Mouse (Mus musculus): ENCODE measurements around the gene Apobr.

The Apobr gene

GRCm38 (mm10) chr7:126601896-126602295 lies 17.2 kb downstream of the Apobr start:
- no peak for DNase-seq

- DNase-seq, result no peak
Observed at GRCm38 (mm10) chr7:126602650-126603049, 17.9 kb downstream of the Apobr start.

- DNase-seq, result no peak
Observed at GRCm38 (mm10) chr7:126606611-126607010, 21.9 kb downstream of the Apobr start.

- DNase-seq, result peak; percentile 53
Observed at GRCm38 (mm10) chr7:126607064-126607463, 22.3 kb downstream of the Apobr start.

- DNase-seq, result no peak
Observed at GRCm38 (mm10) chr7:126607796-126608195, 23.1 kb downstream of the Apobr start.

GRCm38 (mm10) chr7:126612736-126613135 lies 28.0 kb downstream of the Apobr start:
- DNase-seq, result no peak

- DNase-seq, result no peak
Observed at GRCm38 (mm10) chr7:126616707-126617106, 32.0 kb downstream of the Apobr start.

GRCm38 (mm10) chr7:126619559-126620275 lies 35.0 kb downstream of the Apobr start:
- DNase-seq, result no peak

GRCm38 (mm10) chr7:126621452-126622359 lies 37.0 kb downstream of the Apobr start:
- peak; percentile 48 for DNase-seq

- DNase-seq, result no peak
Observed at GRCm38 (mm10) chr7:126623381-126623780, 38.6 kb downstream of the Apobr start.

GRCm38 (mm10) chr7:126624774-126625173 lies 40.0 kb downstream of the Apobr start:
- DNase-seq, result peak; percentile 26

GRCm38 (mm10) chr7:126625369-126625768 lies 40.6 kb downstream of the Apobr start:
- DNase-seq, result peak; percentile 73

- DNase-seq, result no peak
Observed at GRCm38 (mm10) chr7:126625807-126626600, 41.3 kb downstream of the Apobr start.

GRCm38 (mm10) chr7:126628111-126628510 lies 43.4 kb downstream of the Apobr start:
- peak; percentile 49 for DNase-seq

- no peak for DNase-seq
Observed at GRCm38 (mm10) chr7:126629915-126630314, 45.2 kb downstream of the Apobr start.

- no peak for DNase-seq
Observed at GRCm38 (mm10) chr7:126630824-126631518, 46.2 kb downstream of the Apobr start, which contains the start of gene Nupr1. TSS of gene Nupr1 (minus strand) at chr7:126630861.

GRCm38 (mm10) chr7:126632478-126632877 lies 47.7 kb downstream of the Apobr start:
- no peak for DNase-seq

GRCm38 (mm10) chr7:126635375-126635774 lies 50.6 kb downstream of the Apobr start:
- no peak for DNase-seq

GRCm38 (mm10) chr7:126636733-126637520 lies 52.2 kb downstream of the Apobr start:
- peak; percentile 54 for DNase-seq
